Mouse (Mus musculus) ES-E14 (cell line): ENCODE measurements at regions not wholly inside any gene's neighbourhood (a gene's known extent, or its start where the extent isn't known, plus 50 kb on each side); places are given as distances from the start of the nearest gene placed in this dataset.

Experiments used
- HCFC1 ChIP-seq: IDR thresholded peaks from 2 replicates; pipeline ENCODE4 v1.6.1; 2012; ENCODE audit warnings: low read length, inconsistent platforms, borderline replicate concordance; ENCODE audit not compliant: insufficient read depth
- ZC3H11A ChIP-seq: IDR thresholded peaks from 2 replicates; pipeline ENCODE4 v1.6.1; 2012; ENCODE audit warnings: low read depth, mild to moderate bottlenecking, inconsistent platforms, low read length, borderline replicate concordance
- ZNF384 ChIP-seq: IDR thresholded peaks from 2 replicates; pipeline ENCODE4 v1.6.1; 2012; ENCODE audit warnings: low read depth, low read length, inconsistent platforms

DNA sequence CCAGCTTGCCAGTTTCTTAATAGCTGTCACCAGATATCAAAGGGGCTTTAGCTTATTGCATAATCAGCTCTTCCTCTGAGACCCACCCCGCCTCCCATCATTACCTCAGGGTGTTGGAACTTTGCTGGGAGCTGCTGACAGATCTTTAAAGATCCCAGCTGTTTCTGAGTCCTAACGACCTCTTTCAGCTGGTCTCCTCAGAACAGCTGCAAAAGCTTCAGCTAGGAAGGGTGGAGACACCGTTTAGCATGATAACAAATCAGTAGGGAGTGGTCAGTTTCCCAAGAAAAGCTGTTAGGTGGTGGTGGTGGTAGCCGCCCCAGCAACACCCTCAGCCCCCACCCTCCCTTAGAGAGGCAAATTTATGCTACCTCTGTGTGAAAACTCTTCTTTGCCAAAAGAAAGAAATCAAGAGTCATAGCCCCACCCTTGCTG is 916.9 kb upstream of the Gm7489 start:
- no peak for TF ChIP-seq HCFC1
- no peak for TF ChIP-seq ZC3H11A
- no peak for TF ChIP-seq ZNF384
